Mouse (Mus musculus): ENCODE results near the gene Klhl32. TPM values are rescaled to one million over a fixed set of nuclear protein-coding genes. Genes with fewer than 3 reads are reported as not detected.
A peak's percentile ranks its signal among the peaks of the same experiment; 100 is the strongest.

Klhl32 gene
- polyA plus RNA-seq, 1 experiment from 2014 or later, result 2.8 TPM

- Histone ChIP-seq H3K4me3 (ENCODE audit: low read depth, low read length) (no peak overlapping the region), H3K4me1 (ENCODE audit: control insufficient read depth, insufficient read depth, low read length) (no peaks in the 10 kb centered on the region), H3K27ac (replicated peaks; ENCODE audit: low read depth, low read length) (no peak overlapping the region), H3K27me3 (replicated peaks; ENCODE audit: control insufficient read depth, insufficient read depth, low read length) (no peaks in the 10 kb centered on the region), H3K9ac (ENCODE audit: low read depth, low read length) (no peak overlapping the region), H3K36me3 (ENCODE audit: control insufficient read depth, insufficient read depth, low read length) (peaks cover 6% of the 10 kb centered on the region; the same call in 1 of the 2 replicates), H3K4me2 (ENCODE audit: low read depth, low read length) (no peak overlapping the region), H3K9me3 (ENCODE audit: control insufficient read depth, low read length) (no peaks in the 10 kb centered on the region)
- ATAC-seq (ENCODE audit: low read depth), result no peak
- no peak for DNase-seq (ENCODE audit: low spot score)
- 35% methylated on average over 1 of the region's 1 CpGs for WGBS
Measured at GRCm38 (mm10) chr4:24582295-24582694, 268.6 kb downstream of the Klhl32 start.

- ATAC-seq (ENCODE audit: low read depth) (no peak), DNase-seq (ENCODE audit: low spot score) (no peak)
- Histone ChIP-seq H3K36me3 (ENCODE audit: control insufficient read depth, insufficient read depth, low read length) (no peaks in the 10 kb centered on the region), H3K27me3 (replicated peaks; ENCODE audit: control insufficient read depth, insufficient read depth, low read length) (no peaks in the 10 kb centered on the region), H3K4me3 (ENCODE audit: low read depth, low read length) (no peak overlapping the region), H3K9me3 (ENCODE audit: control insufficient read depth, low read length) (no peaks in the 10 kb centered on the region), H3K4me2 (ENCODE audit: low read depth, low read length) (no peak overlapping the region), H3K27ac (replicated peaks; ENCODE audit: low read depth, low read length) (no peak overlapping the region), H3K4me1 (ENCODE audit: control insufficient read depth, insufficient read depth, low read length) (no peaks in the 10 kb centered on the region), H3K9ac (ENCODE audit: low read depth, low read length) (no peak overlapping the region)
- 97% methylated on average over 5 of the region's 5 CpGs for WGBS
Measured at GRCm38 (mm10) chr4:24577594-24577993, 273.3 kb downstream of the Klhl32 start.

GRCm38 (mm10) chr4:24574276-24574675 lies 276.6 kb downstream of the Klhl32 start:
- DNase-seq (ENCODE audit: low spot score), result peak; percentile 66
- Histone ChIP-seq H3K9me3 (ENCODE audit: control insufficient read depth, low read length) (no peaks in the 10 kb centered on the region), H3K4me3 (ENCODE audit: low read depth, low read length) (no peak overlapping the region), H3K9ac (ENCODE audit: low read depth, low read length) (no peak overlapping the region), H3K27me3 (replicated peaks; ENCODE audit: control insufficient read depth, insufficient read depth, low read length) (no peaks in the 10 kb centered on the region), H3K27ac (replicated peaks; ENCODE audit: low read depth, low read length) (no peak overlapping the region), H3K36me3 (ENCODE audit: control insufficient read depth, insufficient read depth, low read length) (no peaks in the 10 kb centered on the region), H3K4me1 (ENCODE audit: control insufficient read depth, insufficient read depth, low read length) (no peaks in the 10 kb centered on the region), H3K4me2 (ENCODE audit: low read depth, low read length) (no peak overlapping the region)
- WGBS, result 21% methylated on average over 6 of the region's 6 CpGs
- peak; percentile 68; the same call in 1 of the 2 replicates for ATAC-seq (ENCODE audit: low read depth)

- Histone ChIP-seq H3K9me3 (ENCODE audit: control insufficient read depth, low read length) (no peaks in the 10 kb centered on the region), H3K9ac (ENCODE audit: low read depth, low read length) (no peak overlapping the region), H3K27ac (replicated peaks; ENCODE audit: low read depth, low read length) (no peak overlapping the region), H3K27me3 (replicated peaks; ENCODE audit: control insufficient read depth, insufficient read depth, low read length) (no peaks in the 10 kb centered on the region), H3K36me3 (ENCODE audit: control insufficient read depth, insufficient read depth, low read length) (no peaks in the 10 kb centered on the region), H3K4me1 (ENCODE audit: control insufficient read depth, insufficient read depth, low read length) (no peaks in the 10 kb centered on the region), H3K4me3 (ENCODE audit: low read depth, low read length) (no peak overlapping the region), H3K4me2 (ENCODE audit: low read depth, low read length) (no peak overlapping the region)
- 70% methylated on average over 7 of the region's 7 CpGs for WGBS
- DNase-seq (ENCODE audit: low spot score), result peak; percentile 21
- ATAC-seq (ENCODE audit: low read depth), result peak; percentile 30; the same call in 1 of the 2 replicates
Measured at GRCm38 (mm10) chr4:24568989-24569556, 281.9 kb downstream of the Klhl32 start.

GRCm38 (mm10) chr4:24568026-24568425 lies 282.9 kb downstream of the Klhl32 start:
- no peaks in the 10 kb centered on the region for H3K9me3 ChIP-seq (ENCODE audit: control insufficient read depth, low read length)
- no peaks in the 10 kb centered on the region for H3K36me3 ChIP-seq (ENCODE audit: control insufficient read depth, insufficient read depth, low read length)
- H3K4me2 ChIP-seq (ENCODE audit: low read depth, low read length), result no peak overlapping the region
- no peak overlapping the region for H3K4me3 ChIP-seq (ENCODE audit: low read depth, low read length)
- H3K27ac ChIP-seq (replicated peaks; ENCODE audit: low read depth, low read length), result no peak overlapping the region
- H3K4me1 ChIP-seq (ENCODE audit: control insufficient read depth, insufficient read depth, low read length), result no peaks in the 10 kb centered on the region
- no peaks in the 10 kb centered on the region for H3K27me3 ChIP-seq (replicated peaks; ENCODE audit: control insufficient read depth, insufficient read depth, low read length)
- ATAC-seq (ENCODE audit: low read depth) (no peak), DNase-seq (ENCODE audit: low spot score) (no peak)
- H3K9ac ChIP-seq (ENCODE audit: low read depth, low read length), result no peak overlapping the region
- 65% methylated on average over 6 of the region's 6 CpGs for WGBS

Other genes with a start within 250 kb of the Klhl32 start
- 41.9 and 51.9 TPM in 2 replicates for gene Ndufaf4, start 47.0 kb upstream of the Klhl32 start, polyA plus RNA-seq (2014; fragmentation: Nextera tagmentation; extraction: Ambion mirVana)
- 2.0 and 2.8 TPM in 2 replicates for gene Gpr63, start 115.3 kb upstream of the Klhl32 start, polyA plus RNA-seq (2014; fragmentation: Nextera tagmentation; extraction: Ambion mirVana)